Mouse (Mus musculus): ENCODE measurements around the gene Cgn. TPM values are rescaled to one million over a fixed set of nuclear protein-coding genes. Genes with fewer than 3 reads are reported as not detected.
A peak's percentile ranks its signal among the peaks of the same experiment; 100 is the strongest.

Cgn gene
- polyA plus RNA-seq, 1 experiment from 2014 or later, result 8.0 TPM

GRCm38 (mm10) chr3:94814063-94814462 lies 27.8 kb upstream of the Cgn start:
- H3K36me3 ChIP-seq, result no peaks in the 10 kb centered on the region
- 0 out of 2 replicates have a peak, but pooled peaks cover 5% of the 10 kb centered on the region for H3K4me1 ChIP-seq
- no peak overlapping the region for H3K27ac ChIP-seq
- H3K4me3 ChIP-seq, result no peak overlapping the region
- no peaks in the 10 kb centered on the region for H3K27me3 ChIP-seq (ENCODE audit: insufficient read depth, poor library complexity, severe bottlenecking)
- 70% methylated on average over 4 of the region's 4 CpGs for WGBS
- H3K9me3 ChIP-seq, result no peaks in the 10 kb centered on the region
- no peak for DNase-seq (ENCODE audit: low spot score)

- H3K4me1 ChIP-seq, result 0 out of 2 replicates have a peak, but pooled peaks cover 5% of the 10 kb centered on the region
- no peak for DNase-seq (ENCODE audit: low spot score)
- WGBS, result 80% methylated on average over 3 of the region's 3 CpGs
- H3K27me3 ChIP-seq (ENCODE audit: insufficient read depth, poor library complexity, severe bottlenecking), result no peaks in the 10 kb centered on the region
- H3K4me3 ChIP-seq, result no peak overlapping the region
- H3K27ac ChIP-seq, result no peak overlapping the region
- no peaks in the 10 kb centered on the region for H3K9me3 ChIP-seq
- no peaks in the 10 kb centered on the region for H3K36me3 ChIP-seq
These were observed 27.4 kb upstream of the Cgn start for GRCm38 (mm10) chr3:94813651-94814050.

- Histone ChIP-seq H3K9me3 (no peaks in the 10 kb centered on the region), H3K36me3 (no peaks in the 10 kb centered on the region), H3K4me3 (peak overlapping the region; percentile 27; the same call in 1 of the 2 replicates), H3K4me1 (0 out of 2 replicates have a peak, but pooled peaks cover 5% of the 10 kb centered on the region), H3K27me3 (ENCODE audit: insufficient read depth, poor library complexity, severe bottlenecking) (no peaks in the 10 kb centered on the region), H3K27ac (no peak overlapping the region)
- WGBS, result 18% methylated on average over 4 of the region's 4 CpGs
- DNase-seq (ENCODE audit: low spot score), result no peak
These were observed 25.3 kb upstream of the Cgn start for GRCm38 (mm10) chr3:94811628-94812027.

- no peak overlapping the region for H3K4me3 ChIP-seq
- H3K36me3 ChIP-seq, result no peaks in the 10 kb centered on the region
- H3K27ac ChIP-seq, result no peak overlapping the region
- DNase-seq (ENCODE audit: low spot score), result no peak
- H3K9me3 ChIP-seq, result no peaks in the 10 kb centered on the region
- 78% methylated on average over 1 of the region's 1 CpGs for WGBS
- H3K27me3 ChIP-seq (ENCODE audit: insufficient read depth, poor library complexity, severe bottlenecking), result 0 out of 2 replicates have a peak, but pooled peaks cover 5% of the 10 kb centered on the region
- peaks cover 9% of the 10 kb centered on the region; the same call in 1 of the 2 replicates for H3K4me1 ChIP-seq
These were observed 22.0 kb upstream of the Cgn start for GRCm38 (mm10) chr3:94808296-94808695.

- 75% methylated on average over 4 of the region's 4 CpGs for WGBS
- H3K4me3 ChIP-seq, result no peak overlapping the region
- H3K9me3 ChIP-seq, result no peaks in the 10 kb centered on the region
- no peak overlapping the region for H3K27ac ChIP-seq
- no peak for DNase-seq (ENCODE audit: low spot score)
- peaks cover 3% of the 10 kb centered on the region; the same call in 1 of the 2 replicates for H3K4me1 ChIP-seq
- 0 out of 2 replicates have a peak, but pooled peaks cover 5% of the 10 kb centered on the region for H3K27me3 ChIP-seq (ENCODE audit: insufficient read depth, poor library complexity, severe bottlenecking)
- no peaks in the 10 kb centered on the region for H3K36me3 ChIP-seq
These were observed 18.7 kb upstream of the Cgn start for GRCm38 (mm10) chr3:94804976-94805375.

GRCm38 (mm10) chr3:94804146-94804545 lies 17.9 kb upstream of the Cgn start:
- no peak overlapping the region for H3K27ac ChIP-seq
- 15% methylated on average over 10 of the region's 10 CpGs for WGBS
- 0 out of 2 replicates have a peak, but pooled peaks cover 5% of the 10 kb centered on the region for H3K27me3 ChIP-seq (ENCODE audit: insufficient read depth, poor library complexity, severe bottlenecking)
- H3K9me3 ChIP-seq, result no peaks in the 10 kb centered on the region
- H3K4me1 ChIP-seq, result peaks cover 3% of the 10 kb centered on the region; the same call in 1 of the 2 replicates
- DNase-seq (ENCODE audit: low spot score), result no peak
- no peaks in the 10 kb centered on the region for H3K36me3 ChIP-seq
- no peak overlapping the region for H3K4me3 ChIP-seq

GRCm38 (mm10) chr3:94796181-94796580 lies 9.9 kb upstream of the Cgn start:
- Histone ChIP-seq H3K36me3 (no peaks in the 10 kb centered on the region), H3K9me3 (no peaks in the 10 kb centered on the region), H3K27ac (no peak overlapping the region), H3K4me1 (0 out of 2 replicates have a peak, but pooled peaks cover 6% of the 10 kb centered on the region), H3K4me3 (no peak overlapping the region), H3K27me3 (ENCODE audit: insufficient read depth, poor library complexity, severe bottlenecking) (no peaks in the 10 kb centered on the region)
- no peak for DNase-seq (ENCODE audit: low spot score)

- Histone ChIP-seq H3K27me3 (ENCODE audit: insufficient read depth, poor library complexity, severe bottlenecking) (no peaks in the 10 kb centered on the region), H3K4me1 (0 out of 2 replicates have a peak, but pooled peaks cover 6% of the 10 kb centered on the region), H3K36me3 (no peaks in the 10 kb centered on the region), H3K27ac (no peak overlapping the region), H3K9me3 (no peaks in the 10 kb centered on the region), H3K4me3 (no peak overlapping the region)
- WGBS, result 40% methylated on average over 7 of the region's 7 CpGs
- no peak for DNase-seq (ENCODE audit: low spot score)
These were observed 9.4 kb upstream of the Cgn start for GRCm38 (mm10) chr3:94795596-94796140.

GRCm38 (mm10) chr3:94794359-94794758 lies 8.1 kb upstream of the Cgn start:
- DNase-seq (ENCODE audit: low spot score), result no peak
- Histone ChIP-seq H3K9me3 (no peaks in the 10 kb centered on the region), H3K4me3 (no peak overlapping the region), H3K27ac (no peak overlapping the region), H3K27me3 (ENCODE audit: insufficient read depth, poor library complexity, severe bottlenecking) (no peaks in the 10 kb centered on the region), H3K36me3 (no peaks in the 10 kb centered on the region), H3K4me1 (0 out of 2 replicates have a peak, but pooled peaks cover 6% of the 10 kb centered on the region)
- WGBS, result 71% methylated on average over 2 of the region's 2 CpGs

- no peak overlapping the region for H3K27ac ChIP-seq
- no peaks in the 10 kb centered on the region for H3K36me3 ChIP-seq
- 49% methylated on average over 2 of the region's 2 CpGs for WGBS
- H3K9me3 ChIP-seq, result no peaks in the 10 kb centered on the region
- DNase-seq (ENCODE audit: low spot score), result no peak
- H3K4me3 ChIP-seq, result no peak overlapping the region
- H3K4me1 ChIP-seq, result 0 out of 2 replicates have a peak, but pooled peaks cover 6% of the 10 kb centered on the region
- no peaks in the 10 kb centered on the region for H3K27me3 ChIP-seq (ENCODE audit: insufficient read depth, poor library complexity, severe bottlenecking)
These were observed 7.4 kb upstream of the Cgn start for GRCm38 (mm10) chr3:94793672-94794071.

- H3K4me3 ChIP-seq, result no peak overlapping the region
- no peak for DNase-seq (ENCODE audit: low spot score)
- no peaks in the 10 kb centered on the region for H3K9me3 ChIP-seq
- peaks cover 9% of the 10 kb centered on the region; the same call in 1 of the 2 replicates for H3K4me1 ChIP-seq
- no peaks in the 10 kb centered on the region for H3K36me3 ChIP-seq
- H3K27ac ChIP-seq, result no peak overlapping the region
- no peaks in the 10 kb centered on the region for H3K27me3 ChIP-seq (ENCODE audit: insufficient read depth, poor library complexity, severe bottlenecking)
- WGBS, result 70% methylated on average over 2 of the region's 2 CpGs
These were observed 6.0 kb upstream of the Cgn start for GRCm38 (mm10) chr3:94792258-94792657.

- Histone ChIP-seq H3K36me3 (no peaks in the 10 kb centered on the region), H3K27me3 (ENCODE audit: insufficient read depth, poor library complexity, severe bottlenecking) (peaks cover 16% of the 10 kb centered on the region), H3K4me1 (peaks cover 17% of the 10 kb centered on the region), H3K27ac (no peak overlapping the region), H3K9me3 (no peaks in the 10 kb centered on the region), H3K4me3 (no peak overlapping the region)
- DNase-seq (ENCODE audit: low spot score), result no peak
- WGBS, result 72% methylated on average over 2 of the region's 2 CpGs
These were observed 3.2 kb upstream of the Cgn start for GRCm38 (mm10) chr3:94789516-94789915.

- DNase-seq (ENCODE audit: low spot score), result no peak
These were observed 2.8 kb upstream of the Cgn start for GRCm38 (mm10) chr3:94789071-94789470.

More at GRCm38 (mm10) chr3:94789071-94789470, 2.8 kb upstream of the Cgn start:
- Histone ChIP-seq H3K9me3 (no peaks in the 10 kb centered on the region), H3K27me3 (ENCODE audit: insufficient read depth, poor library complexity, severe bottlenecking) (peaks cover 20% of the 10 kb centered on the region), H3K27ac (no peak overlapping the region), H3K4me1 (peaks cover 21% of the 10 kb centered on the region), H3K4me3 (no peak overlapping the region), H3K36me3 (no peaks in the 10 kb centered on the region)
- WGBS, result 79% methylated on average over 1 of the region's 1 CpGs
